Mouse (Mus musculus) bone marrow macrophage, adult 2 months (primary cell): ENCODE data around the gene Kctd11.

Experiments used
- CTCF ChIP-seq: IDR thresholded peaks from 2 replicates; pipeline ENCODE4 v1.5.1; 2012; ENCODE audit warnings: low read depth, mild to moderate bottlenecking, low read length, moderate library complexity
- POLR2A ChIP-seq: IDR thresholded peaks from 2 replicates; pipeline ENCODE4 v1.6.1; 2012; ENCODE audit warnings: mild to moderate bottlenecking, low read depth, low read length, borderline replicate concordance

DNA sequence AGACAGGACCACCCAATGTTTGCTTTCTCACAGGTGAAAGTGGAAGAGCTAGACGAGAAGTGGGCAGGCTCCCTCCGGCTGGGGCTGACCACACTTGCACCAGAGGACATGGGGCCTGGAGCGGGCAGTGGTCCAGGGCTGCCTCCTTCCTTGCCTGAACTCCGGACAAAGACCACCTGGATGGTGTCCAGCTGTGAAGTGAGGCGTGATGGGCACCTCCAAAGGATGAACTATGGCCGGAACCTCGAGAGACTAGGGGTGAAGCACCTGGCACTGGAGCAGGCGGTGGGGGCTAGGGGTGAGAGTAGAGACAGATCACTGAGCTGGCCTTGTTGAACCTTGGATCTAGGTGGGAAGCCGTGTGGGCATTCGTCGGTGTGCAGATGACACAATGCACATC is 27.4 kb upstream of the Kctd11 start:
- TF ChIP-seq CTCF: no peak
- TF ChIP-seq POLR2A: no peak
